Mouse (Mus musculus): ENCODE measurements around the gene Atg101.

Atg101 gene

DNA sequence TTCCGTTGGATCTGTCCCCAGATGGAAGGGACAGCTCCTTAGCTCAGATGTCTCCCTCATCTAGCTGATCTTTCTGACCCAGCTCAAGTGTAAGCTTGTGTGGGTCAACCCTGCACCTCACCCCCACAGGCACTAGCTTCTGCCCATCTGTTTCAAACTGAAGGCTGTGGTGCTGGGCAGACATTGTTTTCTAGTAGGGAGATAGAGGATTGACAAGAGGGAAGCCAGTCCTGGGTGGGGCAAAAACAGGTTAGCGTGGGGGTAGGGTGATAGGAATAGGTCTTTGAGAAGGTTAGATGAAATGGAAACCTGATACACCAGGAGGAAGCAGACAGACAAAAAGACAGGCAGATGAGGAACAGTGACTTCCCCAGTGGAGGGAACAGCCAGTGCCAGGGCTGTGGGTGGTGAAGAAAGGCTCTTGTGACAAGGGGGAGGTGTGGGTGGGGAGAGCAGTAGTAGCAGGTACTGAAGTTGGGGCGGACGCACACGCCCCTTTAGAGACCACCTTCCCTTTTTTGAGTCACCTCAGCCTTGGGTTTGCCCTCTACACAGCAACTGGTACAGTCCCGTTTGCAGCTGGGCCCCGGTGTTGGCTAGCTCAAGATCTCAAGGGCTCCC is 28.1 kb upstream of the Atg101 start:
- no peak for DNase-seq

DNA sequence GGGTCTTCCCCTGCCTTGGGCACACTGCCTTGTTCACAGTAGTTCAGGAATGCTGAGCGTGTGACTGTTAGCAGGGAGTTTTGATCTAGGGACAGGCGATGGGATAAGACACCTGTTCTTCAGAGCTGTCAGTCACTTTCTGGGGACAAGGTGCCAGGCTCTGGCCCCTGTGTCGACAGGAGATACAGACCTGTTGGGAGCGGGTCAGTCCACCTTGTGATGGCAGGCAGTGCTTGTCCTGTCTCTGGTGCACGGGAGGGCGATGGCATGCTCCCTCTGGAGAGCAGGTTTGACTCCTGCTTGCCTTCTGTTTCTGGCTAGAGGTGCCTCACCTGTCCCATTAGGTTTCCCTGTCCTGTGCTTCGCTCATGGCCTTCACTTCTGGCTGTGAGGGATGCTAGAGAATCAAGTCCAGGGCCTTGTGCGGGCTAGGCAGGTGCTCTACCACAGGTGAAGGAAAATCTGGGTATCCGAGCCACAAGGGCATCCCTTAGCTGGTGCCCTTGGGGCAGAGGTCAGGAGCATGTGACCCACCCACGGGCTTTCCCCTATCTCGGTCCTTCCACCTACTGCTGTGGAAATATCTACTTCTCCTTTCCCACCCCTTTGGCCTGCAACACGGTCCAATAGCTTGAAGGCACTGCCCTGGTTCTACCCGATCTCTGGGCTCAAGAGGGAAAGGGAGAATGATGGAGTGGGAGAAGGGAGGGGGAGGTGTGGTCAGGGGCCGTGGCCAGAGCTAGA is 27.4 kb upstream of the Atg101 start:
- no peak for DNase-seq

DNA sequence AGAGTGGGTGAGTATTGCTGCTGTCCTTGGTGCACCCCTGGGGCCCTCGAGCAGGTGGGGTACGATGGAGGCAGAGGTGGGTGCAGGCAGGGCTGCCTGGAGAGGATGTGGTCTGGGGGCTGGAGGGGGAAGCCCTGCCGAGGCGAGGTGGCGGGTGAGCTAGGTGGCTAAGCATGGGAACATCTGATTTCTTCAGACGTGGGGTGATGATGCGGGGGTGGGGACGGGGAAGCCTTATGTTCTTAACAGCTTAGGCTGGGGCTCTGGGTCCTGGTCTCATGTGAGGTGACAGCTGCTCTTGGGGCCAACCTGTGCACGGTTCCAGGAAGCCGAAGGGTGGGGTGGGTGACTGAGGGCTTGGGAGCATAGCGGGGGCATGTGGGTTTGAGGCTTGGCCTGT is 25.7 kb upstream of the Atg101 start:
- DNase-seq, result no peak

DNA sequence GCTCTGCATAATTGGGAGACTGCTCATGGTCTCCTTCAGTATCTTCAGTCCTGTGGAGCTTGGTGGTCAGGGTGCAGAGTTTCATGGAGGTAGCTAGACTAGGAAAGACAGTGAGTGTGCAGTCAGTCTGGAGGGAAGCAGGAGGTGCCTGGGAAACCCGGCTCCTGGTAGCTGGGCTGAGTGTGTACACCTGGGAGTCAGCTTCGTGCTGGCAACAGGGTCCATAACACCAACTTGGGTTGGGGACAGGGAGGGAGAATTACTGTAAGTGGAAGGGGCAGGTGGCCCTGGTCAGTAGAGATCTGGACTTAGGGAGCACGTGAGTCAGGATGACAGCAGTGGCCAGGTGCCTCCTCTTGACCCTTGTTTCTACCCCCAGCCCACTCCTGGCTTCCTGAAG is 24.1 kb upstream of the Atg101 start:
- DNase-seq, result no peak

DNA sequence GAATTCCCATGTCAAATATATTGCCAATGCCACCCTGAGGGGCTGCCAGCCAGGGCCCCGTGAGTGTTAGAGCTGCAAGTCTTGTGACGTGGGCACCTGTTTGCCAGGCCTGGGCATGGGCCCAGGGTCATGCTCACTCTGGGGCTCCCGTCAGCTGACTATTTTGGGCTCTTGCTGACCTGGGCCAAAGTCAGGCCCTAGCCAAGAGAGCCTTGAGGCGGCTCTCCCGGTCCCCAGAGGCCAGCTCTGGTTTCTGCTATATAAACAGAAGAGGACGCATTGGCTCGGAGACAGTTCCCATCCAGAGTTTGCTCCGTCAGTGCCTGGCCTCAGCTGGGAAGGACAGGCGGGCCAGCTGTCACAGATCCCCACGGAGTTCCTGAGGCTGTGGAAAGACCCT is 23.7 kb upstream of the Atg101 start:
- DNase-seq, result peak; percentile 66

DNA sequence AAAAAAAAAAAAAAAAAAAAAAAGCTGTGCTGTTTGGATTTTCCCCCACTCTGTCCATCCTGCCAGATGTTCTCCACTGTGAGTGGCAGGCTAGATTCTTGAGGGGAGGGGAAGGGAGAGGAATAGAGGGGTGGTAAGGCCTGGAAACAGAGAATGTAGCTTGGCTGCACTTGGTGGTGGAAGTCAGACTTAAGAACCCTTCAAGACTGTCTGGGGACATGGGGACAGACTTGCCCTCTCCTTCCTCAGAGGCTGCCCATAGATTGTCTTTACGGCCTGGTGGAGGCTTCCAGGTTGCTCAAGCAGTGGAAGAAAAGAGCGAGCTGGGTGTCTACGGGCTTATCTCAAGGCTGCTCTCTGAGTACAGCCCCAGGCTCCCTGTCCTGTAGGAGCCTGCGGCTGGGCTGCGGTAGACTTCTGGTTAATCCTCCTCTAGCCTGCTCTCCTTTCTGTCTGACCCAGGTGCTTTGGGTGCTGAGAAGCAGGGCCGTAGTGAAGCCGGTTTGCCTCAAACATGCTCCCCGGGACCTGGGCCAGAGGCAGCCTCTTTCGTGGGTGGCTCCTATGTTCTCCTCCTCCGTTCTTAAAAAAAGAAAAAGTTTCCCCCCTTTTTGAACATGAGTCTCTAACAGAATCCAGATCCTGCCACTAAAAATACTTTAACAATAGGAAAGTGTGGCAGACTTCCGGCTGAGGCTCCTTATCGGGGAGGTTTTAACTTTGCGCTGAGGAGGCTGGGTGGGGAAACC is 23.0 kb upstream of the Atg101 start:
- no peak for DNase-seq

DNA sequence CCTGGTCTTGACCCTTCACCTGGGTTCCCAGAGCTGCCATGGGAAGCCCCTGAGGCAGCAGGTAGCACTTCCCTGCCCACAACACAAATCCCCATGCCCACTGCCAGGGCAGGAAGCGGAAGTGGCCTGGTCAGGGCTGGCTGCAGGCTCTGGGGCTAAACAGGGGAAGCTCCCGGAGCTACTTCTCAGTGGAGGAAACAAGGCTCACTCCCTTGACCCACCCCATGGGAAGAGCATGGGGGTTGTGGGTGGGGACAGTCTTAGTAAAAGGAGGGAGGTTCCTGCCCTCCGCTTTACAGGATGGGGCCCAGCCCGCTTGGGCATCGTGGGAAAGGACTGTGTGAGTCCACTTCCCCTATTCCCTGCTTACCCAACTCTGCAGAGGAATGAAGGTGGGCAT is 21.6 kb upstream of the Atg101 start:
- DNase-seq, result no peak

DNA sequence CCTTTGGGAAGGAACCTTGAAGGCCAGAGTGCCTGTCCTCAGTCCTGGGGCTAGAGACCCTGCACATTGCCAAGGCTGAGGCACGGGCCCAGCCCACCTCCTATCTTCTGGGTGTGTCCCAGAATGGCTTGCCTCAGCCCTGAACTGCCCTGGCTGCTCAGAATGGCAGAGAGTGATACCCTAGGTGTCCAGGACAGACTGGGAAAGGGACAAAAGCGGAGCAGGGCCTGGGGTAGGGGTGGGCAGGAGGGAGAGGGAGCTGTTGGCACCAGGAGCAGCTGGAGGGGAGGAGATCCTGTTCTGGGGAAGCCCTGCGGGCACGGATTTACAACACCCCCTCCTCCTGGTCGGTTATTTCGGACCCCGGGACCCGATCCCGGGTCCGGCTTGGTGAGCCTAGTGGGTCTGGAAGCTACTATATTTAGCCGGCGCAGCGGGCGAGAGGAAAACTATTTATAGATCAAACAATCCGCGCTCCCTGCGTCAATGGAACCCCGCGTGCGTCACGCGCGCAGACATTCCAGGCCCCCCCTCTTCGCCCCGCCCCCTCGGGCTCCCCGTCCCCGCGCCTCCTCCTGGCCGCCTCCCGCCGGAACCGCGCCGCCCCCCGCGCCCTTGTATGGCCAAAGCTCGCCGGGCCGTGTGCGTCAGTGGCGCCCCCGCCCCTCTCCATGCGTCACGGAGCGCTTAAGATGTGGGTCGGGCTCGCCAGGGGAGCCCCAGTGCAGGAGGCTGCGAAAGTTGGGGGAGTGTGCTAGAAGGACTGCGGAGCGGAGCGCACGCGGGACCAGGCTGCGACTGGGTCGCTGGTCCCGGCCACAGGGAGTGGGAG is 17.7 kb upstream of the Atg101 start:
- DNase-seq, result peak; percentile 89

DNA sequence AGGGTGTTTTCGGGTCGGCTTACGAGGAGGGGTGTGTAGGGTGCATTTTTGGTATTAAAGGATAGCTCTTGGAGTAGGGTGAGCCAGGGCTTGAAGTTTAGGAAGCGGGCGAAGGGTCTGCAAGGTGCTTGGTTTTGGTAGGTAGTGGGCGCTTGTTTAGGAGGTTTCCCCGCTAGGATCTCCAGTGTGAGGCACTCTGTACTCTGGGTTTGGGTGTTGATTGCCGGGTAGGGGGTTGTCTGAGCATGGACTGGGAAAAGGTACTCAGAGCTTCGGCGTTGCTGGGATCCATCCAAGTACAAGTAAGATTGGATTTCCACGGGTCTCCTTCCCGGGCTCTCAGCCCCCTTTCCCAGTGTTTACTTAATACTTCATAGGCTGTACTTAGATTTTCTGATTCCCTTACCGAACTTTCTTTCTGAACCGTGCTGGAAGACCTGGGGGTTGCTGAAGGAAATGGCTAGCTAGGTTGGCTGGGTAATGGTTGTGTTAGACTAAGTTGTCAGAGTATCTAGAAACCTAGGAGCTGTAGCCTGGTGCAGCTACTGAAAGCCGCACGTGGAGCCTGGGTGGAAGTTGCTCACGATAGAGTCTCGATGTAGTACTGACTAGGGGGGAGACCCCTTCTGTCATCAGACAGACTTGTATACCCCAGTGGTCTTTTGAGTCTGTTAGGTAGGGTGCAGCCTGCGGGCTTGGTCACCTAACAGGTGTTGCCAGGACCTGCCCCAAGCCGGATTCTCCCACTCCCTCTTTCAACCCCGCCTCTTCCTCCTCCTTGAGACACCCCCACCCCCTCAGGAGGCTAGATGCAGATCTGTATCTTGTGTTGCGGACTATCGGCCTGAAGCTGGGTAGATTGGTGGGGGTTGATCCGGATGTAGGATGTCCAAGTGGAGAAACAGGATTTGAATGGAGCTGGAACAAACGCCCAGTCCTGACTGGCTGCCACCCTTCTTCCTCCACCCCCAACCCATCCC is 16.7 kb upstream of the Atg101 start:
- DNase-seq, result peak; percentile 54

DNA sequence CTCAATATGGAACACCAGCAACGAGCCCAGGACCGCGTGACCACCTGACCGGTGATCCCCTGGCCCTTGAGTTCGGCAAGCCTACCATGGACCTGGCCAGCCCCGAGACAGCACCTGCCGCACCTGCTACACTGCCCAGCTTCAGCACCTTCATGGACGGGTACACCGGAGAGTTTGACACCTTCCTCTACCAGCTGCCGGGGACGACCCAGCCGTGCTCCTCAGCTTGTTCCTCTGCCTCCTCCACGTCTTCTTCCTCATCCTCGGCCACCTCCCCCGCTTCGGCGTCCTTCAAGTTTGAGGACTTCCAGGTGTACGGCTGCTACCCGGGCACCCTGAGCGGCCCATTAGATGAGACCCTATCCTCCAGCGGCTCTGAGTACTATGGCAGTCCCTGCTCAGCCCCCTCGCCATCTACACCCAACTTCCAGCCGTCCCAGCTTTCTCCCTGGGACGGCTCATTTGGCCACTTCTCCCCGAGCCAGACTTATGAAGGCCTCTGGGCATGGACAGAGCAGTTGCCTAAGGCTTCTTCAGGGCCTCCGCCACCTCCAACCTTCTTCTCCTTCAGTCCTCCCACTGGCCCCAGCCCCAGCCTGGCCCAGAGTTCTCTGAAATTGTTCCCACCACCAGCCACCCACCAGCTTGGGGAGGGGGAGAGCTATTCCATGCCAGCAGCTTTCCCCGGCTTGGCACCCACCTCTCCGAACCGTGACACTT is 13.8 kb upstream of the Atg101 start:
- no peak for DNase-seq

DNA sequence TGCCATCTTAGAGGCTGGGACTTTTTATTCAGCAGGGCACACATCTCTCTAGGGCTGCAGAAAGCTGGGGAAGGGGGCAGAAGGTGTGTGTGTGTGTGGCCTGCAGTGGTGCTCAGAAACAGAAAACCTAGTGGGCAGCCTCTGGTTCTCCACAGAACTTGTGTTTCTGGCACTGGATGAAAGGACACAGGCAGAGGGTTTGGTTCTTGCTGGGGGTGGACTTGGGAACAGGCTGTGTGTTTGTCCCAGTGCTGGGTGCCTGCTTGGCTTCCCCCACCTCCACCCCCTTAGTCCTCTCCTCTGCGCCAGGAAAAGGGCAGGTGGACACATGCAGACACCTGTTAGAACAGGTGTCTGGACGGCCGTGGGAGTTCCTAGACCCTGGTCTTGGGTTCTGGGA is 13.0 kb upstream of the Atg101 start:
- no peak for DNase-seq

DNA sequence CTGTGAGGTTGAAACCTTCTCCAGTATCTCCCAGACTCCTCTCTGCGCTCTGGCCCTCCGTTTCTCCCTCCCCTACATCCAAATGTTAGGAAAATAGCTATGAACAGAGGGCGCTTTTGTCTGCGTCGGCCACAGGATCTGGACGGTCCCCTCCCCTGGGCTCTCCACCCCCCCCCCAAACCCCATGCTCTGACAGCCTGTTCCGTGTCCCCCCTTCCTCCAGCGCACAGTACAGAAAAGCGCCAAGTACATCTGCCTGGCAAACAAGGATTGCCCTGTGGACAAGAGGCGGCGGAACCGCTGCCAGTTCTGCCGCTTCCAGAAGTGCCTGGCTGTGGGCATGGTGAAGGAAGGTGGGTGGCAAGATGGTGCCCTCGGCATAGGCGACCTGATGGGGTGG is 12.6 kb upstream of the Atg101 start:
- DNase-seq, result no peak

DNA sequence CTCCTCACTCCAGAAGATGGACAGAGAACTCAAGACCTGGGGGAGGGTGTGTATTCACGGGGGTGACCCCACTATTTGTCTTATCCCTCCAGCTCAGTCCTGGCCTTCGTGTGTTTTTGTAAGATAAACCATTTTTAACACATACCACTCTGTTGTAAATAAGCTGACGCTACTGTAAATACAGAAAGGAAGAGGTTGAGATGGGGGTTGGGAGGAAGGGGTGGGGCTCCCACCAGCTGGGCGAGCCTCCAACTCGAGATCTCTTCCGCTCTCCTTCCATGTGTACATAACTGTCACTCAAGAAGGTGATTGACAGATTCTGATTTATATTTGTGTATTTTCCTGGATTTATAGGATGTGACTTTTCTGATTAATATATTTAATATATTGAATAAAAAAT is 9.7 kb upstream of the Atg101 start:
- no peak for DNase-seq

DNA sequence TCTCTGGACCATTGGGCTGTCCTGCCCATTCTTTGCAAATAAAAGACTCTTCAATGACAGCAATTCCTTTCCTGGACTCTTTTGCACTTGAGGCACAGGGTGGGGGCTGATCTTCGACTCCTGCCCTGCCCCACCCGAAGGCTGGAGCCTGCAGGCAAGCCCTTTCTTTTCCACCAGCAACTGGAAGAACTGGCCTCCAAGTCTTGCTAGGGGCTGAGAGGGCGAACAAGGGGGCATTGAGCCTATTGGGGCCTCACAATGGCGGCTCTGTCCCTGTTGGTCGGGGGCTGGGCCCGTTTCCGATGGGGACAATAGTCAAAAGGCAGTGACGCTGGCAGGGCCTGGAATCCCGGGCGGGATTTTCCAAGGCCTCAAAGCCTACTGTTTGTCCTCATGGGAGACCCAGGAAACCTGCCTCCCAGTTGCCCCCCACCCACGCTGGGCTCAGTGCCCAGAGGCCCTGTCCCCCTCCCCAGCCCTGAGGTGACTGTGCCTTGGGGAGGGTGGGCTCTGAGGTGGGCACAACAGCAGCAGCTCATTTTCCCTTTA is 6.6 kb upstream of the Atg101 start:
- DNase-seq, result no peak

DNA sequence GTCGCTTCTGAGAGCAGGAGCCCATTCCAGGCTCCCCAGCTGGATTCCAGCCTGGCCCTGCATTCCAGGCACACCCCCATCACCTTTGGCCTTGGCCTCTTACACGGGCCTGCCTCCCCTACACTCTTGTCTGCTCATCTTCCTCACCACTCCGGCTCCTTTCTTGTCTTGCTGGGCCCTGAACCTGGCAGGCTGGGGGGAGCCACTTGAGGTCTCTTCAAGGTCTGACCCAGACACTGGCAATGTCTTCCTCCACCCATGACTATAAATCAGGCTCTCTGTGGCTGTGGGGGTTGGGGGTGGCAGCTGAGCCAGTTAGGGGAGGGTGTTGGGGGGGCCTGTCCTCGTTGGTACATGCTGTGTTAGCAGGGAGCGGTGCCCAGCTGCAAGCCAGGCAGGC is 5.5 kb upstream of the Atg101 start:
- DNase-seq, result no peak

DNA sequence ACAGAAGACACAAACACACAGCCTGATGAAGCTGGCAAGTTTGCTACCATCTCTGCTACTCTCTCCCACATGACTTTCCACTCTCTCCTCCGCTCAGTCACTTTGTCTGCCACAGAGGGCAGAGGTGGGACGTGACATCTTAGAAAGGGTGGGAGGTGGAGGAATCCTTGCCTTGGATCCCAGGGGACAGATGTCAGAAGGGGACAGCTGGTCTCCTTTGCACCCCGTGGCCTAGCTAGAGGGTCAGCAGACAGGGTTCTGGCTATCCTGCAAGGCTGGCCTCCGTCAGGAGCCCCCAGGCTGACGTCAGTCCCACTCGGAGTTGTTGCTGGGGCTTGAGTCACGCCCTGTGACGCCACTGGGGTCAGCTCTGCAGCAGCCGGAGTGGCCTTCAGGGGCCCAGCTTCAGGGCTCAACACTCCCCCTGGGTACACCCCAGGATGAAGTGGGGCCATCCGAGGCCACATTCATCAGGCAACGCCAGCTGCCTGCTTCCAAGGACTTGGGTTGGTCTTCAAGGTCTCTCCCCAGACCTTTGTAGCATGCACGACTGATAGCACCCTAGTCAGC is 4.6 kb upstream of the Atg101 start:
- no peak for DNase-seq

DNA sequence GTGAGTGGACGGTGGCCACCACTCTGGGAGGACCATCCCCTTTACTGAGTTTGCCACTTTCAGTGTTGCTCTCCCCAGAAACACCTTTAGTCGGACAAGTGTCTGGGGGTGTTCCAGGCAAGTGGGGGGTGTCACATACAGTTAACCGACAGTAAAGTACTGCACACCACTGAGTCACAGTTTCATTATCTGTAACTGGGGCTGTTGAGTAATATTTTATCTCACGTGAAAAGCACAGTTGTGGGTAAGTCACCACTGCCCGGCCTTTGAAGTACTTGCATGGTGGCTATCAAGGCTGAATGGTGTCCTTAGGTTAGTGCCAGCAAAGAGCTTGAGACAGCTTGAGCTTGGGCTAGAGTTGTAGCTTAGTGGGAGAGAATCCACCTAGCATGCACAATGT is 1.6 kb upstream of the Atg101 start:
- no peak for DNase-seq

DNA sequence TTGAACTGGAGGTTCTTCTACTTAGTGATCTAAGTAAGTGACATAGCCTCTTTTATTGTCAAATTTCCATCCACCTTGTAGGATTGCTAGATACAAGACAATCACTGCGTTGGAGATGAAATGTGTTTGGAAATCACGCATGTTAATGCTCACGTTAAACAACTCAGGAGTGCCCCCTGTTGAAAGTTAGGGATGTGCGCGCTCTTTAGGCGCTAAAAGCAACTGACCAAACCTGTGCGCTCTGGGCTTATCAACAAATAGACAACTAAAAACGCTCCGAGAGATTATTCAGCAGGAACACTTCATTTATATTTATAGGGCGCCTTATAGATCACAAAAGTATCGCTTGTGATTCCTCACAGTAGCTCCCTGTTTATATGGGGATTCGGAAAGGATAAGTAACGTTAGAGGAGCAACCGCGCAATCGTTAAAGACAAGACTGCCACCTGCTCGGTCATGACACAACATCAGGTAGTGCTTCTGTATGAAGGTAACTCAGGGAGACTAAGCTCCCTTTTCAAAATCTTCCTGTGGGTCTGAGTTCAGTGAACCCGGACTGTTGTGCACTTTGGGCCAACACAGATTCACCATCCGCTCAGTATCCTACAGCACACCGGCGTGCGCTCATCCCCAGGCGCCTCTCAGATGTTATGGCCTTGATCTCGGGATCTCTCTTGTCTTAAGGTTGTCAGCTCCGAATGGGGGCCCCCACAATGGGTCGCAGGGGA is 725 bp upstream of the Atg101 start:
- peak; percentile 79 for DNase-seq

DNA sequence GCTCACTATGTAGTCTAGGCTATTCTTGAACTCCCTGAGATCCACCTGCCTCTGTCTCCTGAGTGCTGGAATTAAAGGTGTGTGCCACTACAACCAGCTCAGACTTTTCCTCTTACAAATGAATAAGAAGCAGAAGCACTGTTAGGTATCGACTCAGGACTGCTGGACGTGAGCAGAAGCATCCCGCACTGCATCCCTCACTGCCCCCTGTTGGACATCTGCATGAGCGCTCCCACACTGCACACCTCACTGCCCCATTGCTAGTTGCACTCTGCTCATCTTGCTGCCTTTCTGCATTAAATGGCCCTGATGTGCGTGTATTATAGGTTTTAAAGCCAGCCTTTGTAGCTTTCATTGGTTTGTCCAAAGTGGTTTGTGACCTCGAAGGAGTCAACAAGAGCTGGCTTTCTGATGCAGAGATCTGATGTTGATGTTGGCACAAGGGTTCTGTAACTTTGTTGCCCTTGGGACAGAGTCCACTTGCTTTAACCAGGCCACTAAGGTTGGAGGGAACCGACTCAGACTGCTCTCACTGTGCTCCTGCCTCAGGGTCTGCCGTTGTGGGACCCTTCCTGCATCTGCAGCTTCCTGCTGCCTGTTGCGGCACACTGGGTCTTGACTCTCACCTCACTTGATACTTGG is 2.2 kb downstream of the Atg101 start:
- peak; percentile 41 for DNase-seq
